Mouse (Mus musculus) stomach, embryonic 15.5 days (tissue): Measurements from ENCODE around the gene Bicdl1. TPM values are rescaled to one million over a fixed set of nuclear protein-coding genes. Genes with fewer than 3 reads are reported as not detected.
A peak's percentile ranks its signal among the peaks of the same experiment; 100 is the strongest.

ENCODE experiments used
- ATAC-seq: fragments of 200-750 bp; cut with Nextera tagmentation; 2 replicates; pipeline ENCODE4 v1.8.0; 2017; ENCODE audit warnings: low read depth, moderate number of reproducible peaks, moderate TSS enrichment; ENCODE audit not compliant: insufficient read depth, low FRiP score
- H3K27ac ChIP-seq: fragments of 300-500 bp; sonication (generic); 2 replicates; pipeline ENCODE4 v1.5.1; 2015; ENCODE audit warnings: mild to moderate bottlenecking, inconsistent platforms
- H3K27me3 ChIP-seq: fragments of 300-500 bp; sonication (generic); replicated peaks from 2 replicates; pipeline ENCODE4 v1.6.1; 2015; ENCODE audit warnings: inconsistent platforms
- H3K36me3 ChIP-seq: fragments of 300-500 bp; sonication (generic); 2 replicates; pipeline ENCODE4 v1.6.1; 2015; ENCODE audit warnings: inconsistent platforms
- H3K4me1 ChIP-seq: fragments of 300-500 bp; sonication (generic); 2 replicates; pipeline ENCODE4 v1.6.1; 2015; ENCODE audit warnings: inconsistent platforms
- H3K4me2 ChIP-seq: fragments of 300-500 bp; sonication (generic); 2 replicates; pipeline ENCODE4 v1.6.1; 2015; ENCODE audit warnings: mild to moderate bottlenecking, inconsistent platforms
- H3K4me3 ChIP-seq: fragments of 300-500 bp; sonication (generic); replicated peaks from 2 replicates; pipeline ENCODE4 v1.5.1; 2015; ENCODE audit warnings: inconsistent platforms
- H3K9ac ChIP-seq: fragments of 300-500 bp; sonication (generic); 2 replicates; pipeline ENCODE4 v1.6.1; 2015; ENCODE audit warnings: inconsistent platforms
- H3K9me3 ChIP-seq: fragments of 300-500 bp; sonication (generic); 2 replicates; pipeline ENCODE4 v1.6.1; 2016; ENCODE audit warnings: inconsistent platforms
- WGBS: fragments of 180-500 bp; shearing (Covaris S2); methylation state at CpG from one replicate; pipeline ENCODE4 v1.1.7; 2015; 5-methylcytosine and 5-hydroxymethylcytosine counted together
- microRNA-seq: library from miRNA; unstranded; fragments of <30 nt; microRNA quantifications from one replicate; pipeline ENCODE4, GENCODE M21; 2016
- polyA plus RNA-seq: library from polyadenylated mRNA; unstranded; fragments of >200 nt; fragmentation: Nextera tagmentation; extraction: Ambion mirVana; gene quantifications from 2 replicates; pipeline ENCODE4 v1.2.1, GENCODE M21; 2015

Bicdl1 gene
- polyA plus RNA-seq, 1 experiment from 2014 or later: 11.1 TPM

DNA sequence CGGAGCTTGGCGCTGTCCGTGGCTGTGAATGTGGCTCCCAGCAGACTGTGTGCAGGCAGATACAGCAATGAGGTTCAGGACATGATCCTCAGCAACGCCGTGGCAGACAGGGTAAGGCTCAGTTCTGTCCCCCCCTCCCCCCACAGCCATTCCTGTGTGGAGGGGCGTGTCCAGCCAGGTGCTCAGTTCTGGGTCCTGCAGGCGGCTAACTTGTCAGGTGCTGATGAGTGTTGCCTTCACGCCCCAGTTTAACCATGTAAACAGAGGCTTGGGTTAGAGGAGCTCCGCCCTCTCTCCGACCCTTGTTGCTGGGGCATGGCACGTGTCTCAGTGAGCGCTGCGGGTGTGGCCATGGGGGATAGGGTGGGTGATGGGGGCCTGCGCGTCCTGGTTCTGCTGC is 111.7 kb downstream of the Bicdl1 start:
- Histone ChIP-seq H3K4me2 (no peak overlapping the region), H3K4me3 (no peak overlapping the region), H3K9ac (no peak overlapping the region), H3K4me1 (no peaks in the 10 kb centered on the region), H3K9me3 (no peaks in the 10 kb centered on the region), H3K36me3 (peaks cover 49% of the 10 kb centered on the region), H3K27ac (no peak overlapping the region), H3K27me3 (no peaks in the 10 kb centered on the region)
- ATAC-seq: peak; percentile 61
- 71% methylated on average over 15 of the region's 15 CpGs for WGBS

DNA sequence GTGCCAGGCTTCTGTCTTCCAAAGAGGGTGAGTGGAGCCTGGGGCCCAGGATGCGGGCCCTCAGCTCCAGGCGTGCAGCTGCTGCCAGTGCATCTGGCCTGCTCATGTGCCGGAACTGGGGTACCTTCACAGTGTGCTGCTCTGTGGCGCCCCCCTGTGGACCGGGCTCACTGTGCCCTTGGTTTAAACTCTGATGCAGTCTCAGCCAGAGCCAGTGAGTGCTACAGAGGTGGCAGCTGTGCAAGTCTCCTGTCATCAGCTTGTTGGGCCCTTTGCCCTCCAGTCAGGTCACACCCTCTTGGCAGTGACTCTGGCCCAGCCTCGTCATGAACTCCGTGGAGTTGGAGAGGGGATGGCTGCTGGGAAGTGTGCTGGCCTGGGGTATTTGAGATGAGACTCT is 116.5 kb downstream of the Bicdl1 start:
- 86% methylated on average over 7 of the region's 7 CpGs for WGBS
- no peaks in the 10 kb centered on the region for H3K27me3 ChIP-seq
- peaks cover 80% of the 10 kb centered on the region for H3K36me3 ChIP-seq
- no peaks in the 10 kb centered on the region for H3K9me3 ChIP-seq
- no peak overlapping the region for H3K4me3 ChIP-seq
- no peak for ATAC-seq
- no peak overlapping the region for H3K4me2 ChIP-seq
- H3K27ac ChIP-seq: no peak overlapping the region
- H3K9ac ChIP-seq: no peak overlapping the region
- H3K4me1 ChIP-seq: no peaks in the 10 kb centered on the region

DNA sequence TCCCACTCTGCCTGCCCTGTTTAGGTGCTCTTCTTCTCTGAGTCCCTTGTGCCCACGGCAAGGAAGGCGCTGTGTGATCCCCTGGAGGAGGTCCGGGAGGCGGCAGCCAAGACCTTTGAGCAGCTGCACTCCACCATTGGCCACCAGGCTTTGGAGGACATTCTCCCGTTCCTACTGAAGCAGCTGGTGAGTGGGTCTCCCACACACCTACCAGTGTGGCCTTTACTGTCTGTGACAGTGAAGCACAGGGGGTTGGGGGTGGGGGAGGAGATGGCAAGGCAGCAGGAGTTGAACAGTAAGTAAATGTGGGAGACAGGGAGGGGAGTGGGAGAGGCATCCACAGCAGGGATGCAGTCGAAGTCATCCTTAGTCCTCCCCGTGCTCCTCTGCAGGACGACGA is 118.1 kb downstream of the Bicdl1 start:
- Histone ChIP-seq H3K9ac (no peak overlapping the region), H3K27me3 (no peaks in the 10 kb centered on the region), H3K4me2 (no peak overlapping the region), H3K4me1 (no peaks in the 10 kb centered on the region), H3K9me3 (no peaks in the 10 kb centered on the region), H3K27ac (no peak overlapping the region), H3K36me3 (peaks cover 89% of the 10 kb centered on the region), H3K4me3 (no peak overlapping the region)
- ATAC-seq: no peak
- 90% methylated on average over 9 of the region's 9 CpGs for WGBS

DNA sequence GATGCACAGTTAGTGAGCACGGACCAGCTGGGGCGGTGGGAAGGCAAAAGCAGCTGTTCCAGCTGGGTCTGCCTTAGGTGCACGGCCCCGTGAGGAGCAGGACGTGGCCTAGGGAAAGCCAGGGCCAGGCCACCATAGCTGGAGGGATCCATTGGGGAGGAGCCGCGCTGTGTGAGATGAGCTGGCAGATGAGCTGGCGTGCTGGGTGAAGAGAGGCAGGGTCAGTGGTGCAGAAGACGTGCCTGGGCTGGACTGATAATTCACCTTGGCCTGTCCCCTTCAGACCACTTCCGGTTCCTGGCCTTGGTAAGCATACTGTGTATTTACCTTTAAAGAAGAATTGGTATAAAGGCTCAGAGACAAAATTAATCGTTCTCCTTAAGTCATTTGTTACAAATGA is 119.9 kb downstream of the Bicdl1 start:
- Histone ChIP-seq H3K4me2 (no peak overlapping the region), H3K9ac (no peak overlapping the region), H3K27ac (no peak overlapping the region), H3K36me3 (peaks cover 83% of the 10 kb centered on the region), H3K27me3 (no peaks in the 10 kb centered on the region), H3K4me1 (no peaks in the 10 kb centered on the region), H3K4me3 (no peak overlapping the region), H3K9me3 (no peaks in the 10 kb centered on the region)
- ATAC-seq: no peak
- WGBS: 88% methylated on average over 11 of the region's 11 CpGs

DNA sequence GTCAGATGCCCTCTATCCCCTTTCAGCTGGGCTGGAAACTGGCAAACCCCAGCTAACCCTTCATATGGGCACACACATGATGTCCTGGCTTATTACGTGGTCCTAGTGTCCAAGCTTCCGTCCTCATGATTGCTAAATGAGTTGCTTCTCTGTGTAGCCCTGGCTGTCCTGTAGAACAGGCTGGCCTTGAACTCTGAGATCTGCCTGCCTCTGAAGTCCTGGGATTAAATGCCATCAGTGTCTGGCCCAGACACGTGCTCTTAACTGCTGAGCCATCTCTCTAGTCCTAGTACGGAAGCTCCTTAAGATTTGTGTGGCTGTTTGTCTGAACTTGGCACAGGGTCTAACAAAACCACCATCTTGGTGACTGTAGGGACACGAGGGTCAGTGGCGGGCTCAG is 127.9 kb downstream of the Bicdl1 start:
- Histone ChIP-seq H3K36me3 (peaks cover 68% of the 10 kb centered on the region), H3K27me3 (no peaks in the 10 kb centered on the region), H3K9me3 (no peaks in the 10 kb centered on the region), H3K4me1 (no peaks in the 10 kb centered on the region), H3K4me3 (no peak overlapping the region), H3K4me2 (no peak overlapping the region), H3K27ac (no peak overlapping the region), H3K9ac (no peak overlapping the region)
- no peak for ATAC-seq
- 90% methylated on average over 6 of the region's 6 CpGs for WGBS

Small RNA genes lying within 50 kb of the gene (microRNA-seq; reads per million reads assigned to microRNA genes)
- gene Mir7030: not detected

Other genes with a start within 250 kb of the Bicdl1 start
- gene Sirt4, start 246.9 kb downstream of the Bicdl1 start, polyA plus RNA-seq: 21.7 and 26.6 TPM in 2 replicates
- 37.0 and 43.0 TPM in 2 replicates for gene Pxn, start 224.9 kb downstream of the Bicdl1 start, polyA plus RNA-seq
- 1,425 and 1,562 TPM in 2 replicates for gene Rplp0, start 172.2 kb downstream of the Bicdl1 start, polyA plus RNA-seq
- 34.9 and 36.4 TPM in 2 replicates for gene Gcn1l1, start 166.4 kb downstream of the Bicdl1 start, polyA plus RNA-seq
- gene Rab35, start 99.7 kb downstream of the Bicdl1 start, polyA plus RNA-seq: 16.3 and 16.7 TPM in 2 replicates
- 29.3 and 30.0 TPM in 2 replicates for gene Cit, start 113.7 kb upstream of the Bicdl1 start, polyA plus RNA-seq